Mouse (Mus musculus): Measurements from ENCODE around the gene Myt1l. TPM values are rescaled to one million over a fixed set of nuclear protein-coding genes. Genes with fewer than 3 reads are reported as not detected.

The Myt1l gene
- polyA plus RNA-seq, 1 experiment from 2014 or later: not detected

GRCm38 (mm10) chr12:29644091-29644490 is 115.9 kb downstream of the Myt1l start:
- no peaks in the 10 kb centered on the region for H3K9me3 ChIP-seq (ENCODE audit: low read length)
- ATAC-seq (no peak), DNase-seq (ENCODE audit: low spot score) (no peak)
- H3K4me1 ChIP-seq (ENCODE audit: insufficient read depth, low read depth, low read length): no peaks in the 10 kb centered on the region
- H3K9ac ChIP-seq (replicated peaks; ENCODE audit: low read depth): no peak overlapping the region
- 0 out of 2 replicates have a peak, but pooled peaks cover 3% of the 10 kb centered on the region for H3K27me3 ChIP-seq (replicated peaks; ENCODE audit: insufficient read depth, low read length)
- 84% methylated on average over 4 of the region's 4 CpGs for WGBS
- H3K27ac ChIP-seq (ENCODE audit: low read length): no peak overlapping the region
- H3K36me3 ChIP-seq (ENCODE audit: insufficient read depth, low read length): no peaks in the 10 kb centered on the region
- H3K4me3 ChIP-seq (ENCODE audit: low read depth, low read length): no peak overlapping the region
- TF ChIP-seq CTCF (IDR thresholded peaks at IDR 0.05) (no peak), EP300 (IDR thresholded peaks at IDR 0.05) (no peak)
- no peak overlapping the region for H3K4me2 ChIP-seq (replicated peaks; ENCODE audit: low read depth, low read length)

- no peak for TF ChIP-seq CTCF (IDR thresholded peaks at IDR 0.05)
- no peak for TF ChIP-seq EP300 (IDR thresholded peaks at IDR 0.05)
- WGBS: 83% methylated on average over 7 of the region's 7 CpGs
- ATAC-seq: no peak
- Histone ChIP-seq H3K9me3 (ENCODE audit: low read length) (no peaks in the 10 kb centered on the region), H3K4me2 (replicated peaks; ENCODE audit: low read depth, low read length) (no peak overlapping the region), H3K27me3 (replicated peaks; ENCODE audit: insufficient read depth, low read length) (0 out of 2 replicates have a peak, but pooled peaks cover 3% of the 10 kb centered on the region), H3K9ac (replicated peaks; ENCODE audit: low read depth) (no peak overlapping the region), H3K36me3 (ENCODE audit: insufficient read depth, low read length) (no peaks in the 10 kb centered on the region), H3K4me3 (ENCODE audit: low read depth, low read length) (no peak overlapping the region), H3K27ac (ENCODE audit: low read length) (no peak overlapping the region), H3K4me1 (ENCODE audit: insufficient read depth, low read depth, low read length) (no peaks in the 10 kb centered on the region)
- DNase-seq (ENCODE audit: low spot score): no peak
Observed at GRCm38 (mm10) chr12:29644721-29645120, 116.5 kb downstream of the Myt1l start.

- no peak overlapping the region for H3K9ac ChIP-seq (replicated peaks; ENCODE audit: low read depth)
- no peak overlapping the region for H3K4me2 ChIP-seq (replicated peaks; ENCODE audit: low read depth, low read length)
- H3K4me1 ChIP-seq (ENCODE audit: insufficient read depth, low read depth, low read length): no peaks in the 10 kb centered on the region
- H3K4me3 ChIP-seq (ENCODE audit: low read depth, low read length): no peak overlapping the region
- ATAC-seq (no peak), DNase-seq (ENCODE audit: low spot score) (no peak)
- no peaks in the 10 kb centered on the region for H3K27me3 ChIP-seq (replicated peaks; ENCODE audit: insufficient read depth, low read length)
- H3K36me3 ChIP-seq (ENCODE audit: insufficient read depth, low read length): no peaks in the 10 kb centered on the region
- no peak overlapping the region for H3K27ac ChIP-seq (ENCODE audit: low read length)
- TF ChIP-seq CTCF (IDR thresholded peaks at IDR 0.05) (no peak), EP300 (IDR thresholded peaks at IDR 0.05) (no peak)
- WGBS: 57% methylated on average over 10 of the region's 10 CpGs
- H3K9me3 ChIP-seq (ENCODE audit: low read length): no peaks in the 10 kb centered on the region
Observed at GRCm38 (mm10) chr12:29649510-29650152, 121.4 kb downstream of the Myt1l start.

GRCm38 (mm10) chr12:29652516-29652915 is 124.3 kb downstream of the Myt1l start:
- H3K9ac ChIP-seq (replicated peaks; ENCODE audit: low read depth): no peak overlapping the region
- no peak for ATAC-seq
- no peak overlapping the region for H3K4me3 ChIP-seq (ENCODE audit: low read depth, low read length)
- H3K9me3 ChIP-seq (ENCODE audit: low read length): no peaks in the 10 kb centered on the region
- no peaks in the 10 kb centered on the region for H3K27me3 ChIP-seq (replicated peaks; ENCODE audit: insufficient read depth, low read length)
- no peaks in the 10 kb centered on the region for H3K4me1 ChIP-seq (ENCODE audit: insufficient read depth, low read depth, low read length)
- no peak overlapping the region for H3K27ac ChIP-seq (ENCODE audit: low read length)
- no peaks in the 10 kb centered on the region for H3K36me3 ChIP-seq (ENCODE audit: insufficient read depth, low read length)
- no peak for TF ChIP-seq CTCF (IDR thresholded peaks at IDR 0.05)
- TF ChIP-seq EP300 (IDR thresholded peaks at IDR 0.05): no peak
- no peak overlapping the region for H3K4me2 ChIP-seq (replicated peaks; ENCODE audit: low read depth, low read length)
- DNase-seq (ENCODE audit: low spot score): no peak
- 48% methylated on average over 5 of the region's 5 CpGs for WGBS

GRCm38 (mm10) chr12:29655197-29655632 is 127.0 kb downstream of the Myt1l start:
- H3K4me1 ChIP-seq (ENCODE audit: insufficient read depth, low read depth, low read length): no peaks in the 10 kb centered on the region
- WGBS: 88% methylated on average over 10 of the region's 10 CpGs
- H3K4me3 ChIP-seq (ENCODE audit: low read depth, low read length): no peak overlapping the region
- TF ChIP-seq EP300 (IDR thresholded peaks at IDR 0.05): no peak
- no peak for TF ChIP-seq CTCF (IDR thresholded peaks at IDR 0.05)
- DNase-seq (ENCODE audit: low spot score) (no peak), ATAC-seq (no peak)
- H3K9ac ChIP-seq (replicated peaks; ENCODE audit: low read depth): no peak overlapping the region
- H3K9me3 ChIP-seq (ENCODE audit: low read length): no peaks in the 10 kb centered on the region
- no peak overlapping the region for H3K27ac ChIP-seq (ENCODE audit: low read length)
- H3K27me3 ChIP-seq (replicated peaks; ENCODE audit: insufficient read depth, low read length): no peaks in the 10 kb centered on the region
- no peaks in the 10 kb centered on the region for H3K36me3 ChIP-seq (ENCODE audit: insufficient read depth, low read length)
- H3K4me2 ChIP-seq (replicated peaks; ENCODE audit: low read depth, low read length): no peak overlapping the region

GRCm38 (mm10) chr12:29655673-29656072 is 127.5 kb downstream of the Myt1l start:
- Histone ChIP-seq H3K9ac (replicated peaks; ENCODE audit: low read depth) (no peak overlapping the region), H3K27me3 (replicated peaks; ENCODE audit: insufficient read depth, low read length) (no peaks in the 10 kb centered on the region), H3K27ac (ENCODE audit: low read length) (no peak overlapping the region), H3K4me2 (replicated peaks; ENCODE audit: low read depth, low read length) (no peak overlapping the region), H3K4me3 (ENCODE audit: low read depth, low read length) (no peak overlapping the region), H3K4me1 (ENCODE audit: insufficient read depth, low read depth, low read length) (no peaks in the 10 kb centered on the region), H3K36me3 (ENCODE audit: insufficient read depth, low read length) (no peaks in the 10 kb centered on the region), H3K9me3 (ENCODE audit: low read length) (no peaks in the 10 kb centered on the region)
- WGBS: 45% methylated on average over 12 of the region's 12 CpGs
- DNase-seq (ENCODE audit: low spot score) (no peak), ATAC-seq (no peak)
- TF ChIP-seq CTCF (IDR thresholded peaks at IDR 0.05) (no peak), EP300 (IDR thresholded peaks at IDR 0.05) (no peak)

Measured in lung, postnatal 0 days (tissue).